Comparison of ENCODE assay signal across 11 mouse cellular contexts in the genomic region with DNA sequence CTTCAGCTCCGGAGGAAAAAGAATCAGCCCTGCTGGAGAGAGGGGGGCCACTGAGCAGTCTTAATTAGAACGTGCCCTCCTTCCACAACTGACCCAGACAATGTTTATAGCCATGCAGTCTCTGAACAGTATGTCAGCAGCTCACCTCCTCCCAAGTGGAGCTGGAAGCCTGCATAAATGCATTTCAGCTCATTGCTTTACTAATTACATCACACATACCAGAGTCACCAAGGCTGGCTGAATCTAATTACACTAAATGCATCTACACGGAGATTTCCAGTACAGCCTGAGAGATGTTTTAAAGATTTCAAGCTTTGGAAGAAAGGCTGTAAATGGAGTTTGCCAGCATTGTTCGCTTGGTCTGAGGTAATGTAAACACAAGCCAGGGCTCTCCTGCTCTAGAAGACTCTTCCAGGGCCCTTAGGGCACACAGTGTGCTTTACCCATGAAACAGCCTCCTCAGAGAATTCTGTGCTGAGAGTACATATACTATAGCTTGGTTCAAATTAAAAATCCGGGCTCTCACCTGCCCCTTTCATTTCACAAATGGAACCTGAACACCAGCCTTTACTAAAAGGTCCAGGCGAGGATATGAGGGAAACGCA.
DNase-seq lines count a peak whose midpoint lies in the region; ATAC-seq lines count a peak whose summit lies in the region.
"Had no signal": no experiment of that assay in that cellular context is flagged by ENCODE, and none has a peak within 500 bp of the region (broad histone marks: within the 10 kb centered on the region; RNA-seq: fewer than 3 reads in every experiment).

No protein-coding gene starts in this region.

- H3K4me2 ChIP-seq in hindbrain, embryonic 13.5 days: no peak overlapping the region
- H3K4me2 ChIP-seq in limb, embryonic 11.5 days (ENCODE audit: low read depth, severe bottlenecking): no peak overlapping the region
- H3K4me2 ChIP-seq: heart, embryonic 15.5 days had no signal

- peak; percentile 91 for ATAC-seq in hindbrain, embryonic 13.5 days (ENCODE audit: low FRiP score)
- 0 out of 2 replicates have a peak, but pooled peaks have one; percentile 54 for ATAC-seq in limb, embryonic 11.5 days (ENCODE audit: insufficient number of reproducible peaks, low FRiP score, low TSS enrichment, low read depth)
- no peak for ATAC-seq in megakaryocyte progenitor cell, adult 5-6 weeks (replicated peaks; ENCODE audit: poor library complexity)
- ATAC-seq: liver, postnatal 0 days had no signal

- peak overlapping the region; percentile 84 for H3K27ac ChIP-seq in hindbrain, embryonic 13.5 days
- no peak overlapping the region for H3K27ac ChIP-seq in hindbrain, embryonic 10.5 days
- H3K27ac ChIP-seq in forebrain, embryonic 10.5 days: 0 out of 2 replicates have a peak overlapping the region, but pooled peaks have one; percentile 12
- H3K27ac ChIP-seq in limb, embryonic 11.5 days (replicated peaks; ENCODE audit: low read depth, low read length): peak overlapping the region; percentile 61; the same call in 1 of the 2 replicates
- H3K27ac ChIP-seq: heart, embryonic 15.5 days had no signal

- peaks cover 13% of the 10 kb centered on the region for H3K4me1 ChIP-seq in hindbrain, embryonic 13.5 days (replicated peaks)
- peaks cover 6% of the 10 kb centered on the region for H3K4me1 ChIP-seq in hindbrain, embryonic 10.5 days (replicated peaks)
- H3K4me1 ChIP-seq in forebrain, embryonic 10.5 days: peaks cover 13% of the 10 kb centered on the region
- 0 out of 2 replicates have a peak, but pooled peaks cover 6% of the 10 kb centered on the region for H3K4me1 ChIP-seq in limb, embryonic 11.5 days (ENCODE audit: control insufficient read depth, insufficient read depth, low read length)

- WGBS in hindbrain, embryonic 13.5 days: 47% methylated on average over 7 of the region's 7 CpGs
- 60% methylated on average over 7 of the region's 7 CpGs for WGBS in hindbrain, embryonic 10.5 days
- WGBS in forebrain, embryonic 10.5 days: 61% methylated on average over 7 of the region's 7 CpGs
- 26% methylated on average over 7 of the region's 7 CpGs for WGBS in limb, embryonic 11.5 days

- H3K4me3 ChIP-seq in hindbrain, embryonic 13.5 days: no peak overlapping the region
- H3K4me3 ChIP-seq in hindbrain, embryonic 10.5 days: no peak overlapping the region
- no peak overlapping the region for H3K4me3 ChIP-seq in forebrain, embryonic 10.5 days
- no peak overlapping the region for H3K4me3 ChIP-seq in limb, embryonic 11.5 days (ENCODE audit: low read depth, low read length)
- H3K4me3 ChIP-seq: heart, embryonic 15.5 days had no signal

- DNase-seq in hindbrain, embryonic 10.5 days (ENCODE audit: low spot score): no peak
- peak; percentile 65 for DNase-seq in MN1 (ENCODE audit: low spot score)
- DNase-seq in forebrain, embryonic 10.5 days (ENCODE audit: extremely low spot score, low spot score): no peak
- peak; percentile 40 for DNase-seq in limb, embryonic 11.5 days (ENCODE audit: low spot score)
- no peak for DNase-seq in spleen, adult 18-20 months
- DNase-seq in adrenal gland, postnatal 14 days: no peak
- DNase-seq: layer of hippocampus, adult 9-11 months; liver, postnatal 0 days had no signal

- H3K9ac ChIP-seq in hindbrain, embryonic 13.5 days: no peak overlapping the region
- H3K9ac ChIP-seq in limb, embryonic 11.5 days (ENCODE audit: low read length): no peak overlapping the region
- H3K9ac ChIP-seq: heart, embryonic 15.5 days; liver, postnatal 0 days had no signal

- no peaks in the 10 kb centered on the region for H3K27me3 ChIP-seq in hindbrain, embryonic 13.5 days
- no peaks in the 10 kb centered on the region for H3K27me3 ChIP-seq in hindbrain, embryonic 10.5 days (ENCODE audit: insufficient read depth, poor library complexity, severe bottlenecking)
- 0 out of 2 replicates have a peak, but pooled peaks cover 10% of the 10 kb centered on the region for H3K27me3 ChIP-seq in forebrain, embryonic 10.5 days (ENCODE audit: poor library complexity, severe bottlenecking)
- no peaks in the 10 kb centered on the region for H3K27me3 ChIP-seq in limb, embryonic 11.5 days (ENCODE audit: control insufficient read depth, insufficient read depth, low read length)
- H3K27me3 ChIP-seq: heart, embryonic 15.5 days had no signal

- no peaks in the 10 kb centered on the region for H3K36me3 ChIP-seq in hindbrain, embryonic 13.5 days
- no peaks in the 10 kb centered on the region for H3K36me3 ChIP-seq in hindbrain, embryonic 10.5 days
- H3K36me3 ChIP-seq in forebrain, embryonic 10.5 days (replicated peaks): no peaks in the 10 kb centered on the region
- H3K36me3 ChIP-seq in limb, embryonic 11.5 days (ENCODE audit: control insufficient read depth, insufficient read depth, low read length): no peaks in the 10 kb centered on the region
- H3K36me3 ChIP-seq: heart, embryonic 15.5 days had no signal

- no peaks in the 10 kb centered on the region for H3K9me3 ChIP-seq in hindbrain, embryonic 13.5 days
- no peaks in the 10 kb centered on the region for H3K9me3 ChIP-seq in hindbrain, embryonic 10.5 days
- no peaks in the 10 kb centered on the region for H3K9me3 ChIP-seq in forebrain, embryonic 10.5 days
- no peaks in the 10 kb centered on the region for H3K9me3 ChIP-seq in limb, embryonic 11.5 days (ENCODE audit: control insufficient read depth, low read length)
- H3K9me3 ChIP-seq: heart, embryonic 15.5 days had no signal

Comparison
In these comparisons a context has a peak if more than half of its experiments do, and no peak if none do; other contexts are left out.
1. DNase-seq: peak in MN1 (single experiment) and limb, embryonic 11.5 days (single experiment); none in hindbrain, embryonic 10.5 days (single experiment), forebrain, embryonic 10.5 days (single experiment), spleen, adult 18-20 months (0 of 2) and adrenal gland, postnatal 14 days (single experiment).